Comparison of ENCODE assay signal across 17 mouse cellular contexts in the genomic region with DNA sequence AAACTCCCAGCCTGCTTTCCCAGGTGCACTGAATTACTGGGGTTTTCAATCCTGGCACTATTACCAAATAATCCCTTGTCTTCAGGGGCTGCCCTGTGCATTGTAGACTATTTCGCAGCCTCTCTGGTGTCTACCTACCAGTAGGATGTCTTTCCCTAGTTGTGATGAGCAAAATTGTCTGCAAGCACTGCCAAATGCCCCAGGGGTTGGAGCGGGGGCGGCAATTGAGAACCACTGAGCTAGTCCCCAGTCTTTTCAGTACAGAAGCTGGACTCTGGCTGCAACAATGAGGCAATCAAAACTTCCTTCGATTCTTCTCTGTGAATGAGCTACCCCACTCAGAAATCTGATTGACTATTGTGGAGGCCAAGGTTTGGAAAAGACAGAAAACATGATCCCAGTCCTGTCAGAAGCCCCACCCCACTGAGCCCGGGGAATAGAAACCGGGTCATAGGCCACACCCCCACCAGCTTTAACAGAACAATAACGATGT. TPM values are rescaled to one million over a fixed set of nuclear protein-coding genes. Genes with fewer than 3 reads are reported as not detected.
A peak's percentile ranks its signal among the peaks of the same experiment; 100 is the strongest.
DNase-seq lines count a peak whose midpoint lies in the region; ATAC-seq lines count a peak whose summit lies in the region.
"Had no signal": no experiment of that assay in that cellular context is flagged by ENCODE, and none has a peak within 500 bp of the region (broad histone marks: within the 10 kb centered on the region; RNA-seq: fewer than 3 reads in every experiment).

No protein-coding gene starts in this region.

- intact Hi-C loops in heart, postnatal 10 days (cut with DNase I), result loop anchor here (5.0 kb wide), 1 partner anchor 933 kb away; no protein-coding TSS in a partner anchor

- no peak overlapping the region for H3K9ac ChIP-seq in hindbrain, embryonic 16.5 days (ENCODE audit: low read depth, low read length)
- H3K9ac ChIP-seq: hindbrain, embryonic 12.5 days; stomach, embryonic 15.5 days had no signal

- H3K4me1 ChIP-seq in hindbrain, embryonic 10.5 days (replicated peaks), result peaks cover 23% of the 10 kb centered on the region
- peaks cover 6% of the 10 kb centered on the region for H3K4me1 ChIP-seq in hindbrain, embryonic 16.5 days (ENCODE audit: control insufficient read depth, insufficient read depth, low read depth, low read length)
- peaks cover 15% of the 10 kb centered on the region for H3K4me1 ChIP-seq in embryonic facial prominence, embryonic 10.5 days
- H3K4me1 ChIP-seq: megakaryocyte, embryonic 14.5 days; stomach, embryonic 15.5 days had no signal

- DNase-seq in embryo, embryonic 10 days (ENCODE audit: low spot score), result peak; percentile 12
- no peak for DNase-seq in embryo, embryonic 9.5 days (ENCODE audit: extremely low spot score)
- peak; percentile 8 for DNase-seq in hindbrain, embryonic 10.5 days (ENCODE audit: low spot score)
- no peak for DNase-seq in embryonic facial prominence, embryonic 10.5 days (ENCODE audit: low spot score)
- DNase-seq in heart, postnatal 10 days, result peak; percentile 17 to 39
- DNase-seq in T-cell, adult 2 months (ENCODE audit: low spot score), result no peak
- DNase-seq in frontal cortex, postnatal 10 days (ENCODE audit: low spot score in 2 of 2), result no peak
- DNase-seq: adrenal gland, adult 2 months; kidney, postnatal 14 days; layer of hippocampus, adult 9-11 months; liver had no signal

- no peak for ATAC-seq in hindbrain, embryonic 16.5 days
- ATAC-seq: intestine, postnatal 0 days had no signal

- no peak overlapping the region for H3K4me3 ChIP-seq in hindbrain, embryonic 10.5 days
- H3K4me3 ChIP-seq in hindbrain, embryonic 16.5 days (ENCODE audit: low read length), result no peak overlapping the region
- no peak overlapping the region for H3K4me3 ChIP-seq in embryonic facial prominence, embryonic 10.5 days
- H3K4me3 ChIP-seq: hindbrain, embryonic 12.5 days; megakaryocyte, embryonic 14.5 days; stomach, embryonic 15.5 days had no signal

- H3K9me3 ChIP-seq in hindbrain, embryonic 10.5 days, result no peaks in the 10 kb centered on the region
- no peaks in the 10 kb centered on the region for H3K9me3 ChIP-seq in hindbrain, embryonic 16.5 days (ENCODE audit: control insufficient read depth, low read length)
- H3K9me3 ChIP-seq in embryonic facial prominence, embryonic 10.5 days, result no peaks in the 10 kb centered on the region
- H3K9me3 ChIP-seq: hindbrain, embryonic 12.5 days; megakaryocyte, embryonic 14.5 days; stomach, embryonic 15.5 days had no signal

- 55% methylated on average over 7 of the region's 7 CpGs for WGBS in hindbrain, embryonic 10.5 days
- WGBS in hindbrain, embryonic 16.5 days, result 47% methylated on average over 7 of the region's 7 CpGs
- WGBS in embryonic facial prominence, embryonic 10.5 days, result 69% methylated on average over 7 of the region's 7 CpGs

- peaks cover 4% of the 10 kb centered on the region; the same call in 1 of the 2 replicates for H3K27me3 ChIP-seq in hindbrain, embryonic 10.5 days (ENCODE audit: insufficient read depth, poor library complexity, severe bottlenecking)
- no peaks in the 10 kb centered on the region; the same call in 1 of the 2 replicates for H3K27me3 ChIP-seq in hindbrain, embryonic 16.5 days (replicated peaks; ENCODE audit: control insufficient read depth, insufficient read depth, low read length)
- H3K27me3 ChIP-seq in embryonic facial prominence, embryonic 10.5 days (replicated peaks; ENCODE audit: low read depth, poor library complexity, severe bottlenecking), result 0 out of 2 replicates have a peak, but pooled peaks cover 4% of the 10 kb centered on the region
- H3K27me3 ChIP-seq: hindbrain, embryonic 12.5 days; stomach, embryonic 15.5 days had no signal

- H3K4me2 ChIP-seq in hindbrain, embryonic 16.5 days (ENCODE audit: low read length), result no peak overlapping the region
- H3K4me2 ChIP-seq: hindbrain, embryonic 12.5 days; stomach, embryonic 15.5 days had no signal

- 0 out of 2 replicates have a peak overlapping the region, but pooled peaks have one; percentile 64 for H3K27ac ChIP-seq in hindbrain, embryonic 10.5 days
- no peak overlapping the region for H3K27ac ChIP-seq in hindbrain, embryonic 16.5 days (ENCODE audit: low read depth, low read length)
- H3K27ac ChIP-seq in embryonic facial prominence, embryonic 10.5 days (replicated peaks), result 0 out of 2 replicates have a peak overlapping the region, but pooled peaks have one; percentile 2
- H3K27ac ChIP-seq: stomach, embryonic 15.5 days had no signal

- no peaks in the 10 kb centered on the region for H3K36me3 ChIP-seq in hindbrain, embryonic 10.5 days
- H3K36me3 ChIP-seq in hindbrain, embryonic 16.5 days (ENCODE audit: control insufficient read depth, insufficient read depth, low read length), result no peaks in the 10 kb centered on the region
- H3K36me3 ChIP-seq in embryonic facial prominence, embryonic 10.5 days (replicated peaks), result no peaks in the 10 kb centered on the region
- H3K36me3 ChIP-seq: hindbrain, embryonic 12.5 days; stomach, embryonic 15.5 days had no signal

RNA-seq across cellular contexts. Expression of gene Abcc12, which starts 45.4 kb away (rescaled TPM):
- 0.05 and 0.10 TPM in 2 replicates for polyA plus RNA-seq in hindbrain, embryonic 10.5 days (2016; fragmentation: Nextera tagmentation; extraction: Ambion mirVana)
- polyA plus RNA-seq in hindbrain, embryonic 16.5 days (2015; fragmentation: Nextera tagmentation; extraction: Ambion mirVana), result 0.20 and 0.26 TPM in 2 replicates
- not detected in 2 replicates for polyA plus RNA-seq in embryonic facial prominence, embryonic 10.5 days (2016; fragmentation: Nextera tagmentation; extraction: Ambion mirVana)
- under 1 TPM; 0.07 to 0.15 TPM for total RNA-seq in heart, postnatal 10 days (2021)
- total RNA-seq: adrenal gland, adult 2 months; granulocyte monocyte progenitor cell, adult 5-6 weeks had no signal
- polyA plus RNA-seq: intestine, postnatal 0 days had no signal

Comparison
In these comparisons a context has a peak if more than half of its experiments do, and no peak if none do; other contexts are left out.
1. DNase-seq: peak in embryo, embryonic 10 days (single experiment), hindbrain, embryonic 10.5 days (single experiment) and heart, postnatal 10 days (2 of 2); none in embryo, embryonic 9.5 days (single experiment), embryonic facial prominence, embryonic 10.5 days (single experiment), T-cell, adult 2 months (single experiment) and frontal cortex, postnatal 10 days (0 of 2).